ENCODE assay signal across 26 mouse cellular contexts in the genomic region with DNA sequence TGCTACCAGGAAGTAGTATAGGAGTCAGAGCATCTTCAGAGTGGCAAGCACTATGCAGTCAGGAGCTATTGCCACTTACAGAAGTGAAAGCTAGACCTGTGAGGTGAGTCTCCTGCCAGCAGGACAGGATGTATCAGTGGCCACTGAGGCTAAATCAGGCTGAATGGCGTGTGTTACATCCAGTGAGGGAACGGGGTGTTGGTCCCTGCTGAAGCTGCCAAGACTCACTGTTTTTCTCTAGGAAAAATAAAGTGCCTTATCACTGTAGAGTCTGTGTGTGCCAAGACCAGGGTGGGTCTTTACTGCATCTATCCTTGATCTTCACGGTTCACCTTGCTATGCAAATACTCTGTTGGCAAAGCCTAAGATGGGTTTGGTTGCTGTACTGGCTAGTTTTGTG. TPM values are rescaled to one million over a fixed set of nuclear protein-coding genes. Genes with fewer than 3 reads are reported as not detected.
A peak's percentile ranks its signal among the peaks of the same experiment; 100 is the strongest.
DNase-seq lines count a peak whose midpoint lies in the region; ATAC-seq and TF ChIP-seq lines count a peak whose summit lies in the region.
"Had no signal": no experiment of that assay in that cellular context is flagged by ENCODE, and none has a peak within 500 bp of the region (broad histone marks: within the 10 kb centered on the region; RNA-seq: fewer than 3 reads in every experiment).

No protein-coding gene starts in this region.

- no peak overlapping the region for H3K27ac ChIP-seq in CH12.LX (ENCODE audit: insufficient read depth, low read depth)
- no peak overlapping the region for H3K27ac ChIP-seq in forebrain, embryonic 13.5 days
- H3K27ac ChIP-seq in cerebellum, adult 2 months (ENCODE audit: insufficient read depth, low read length) = no peak overlapping the region
- H3K27ac ChIP-seq: embryonic facial prominence, embryonic 13.5 days; embryonic facial prominence, embryonic 15.5 days; forebrain, embryonic 10.5 days; forebrain, embryonic 12.5 days; forebrain, embryonic 15.5 days had no signal

- no peaks in the 10 kb centered on the region for H3K79me2 ChIP-seq in CH12.LX (replicated peaks; ENCODE audit: control insufficient read depth, extremely low read depth, insufficient read depth, poor library complexity, severe bottlenecking)

- H3K36me3 ChIP-seq in CH12.LX (replicated peaks in 1 of 2; ENCODE audit: control insufficient read depth in 1 of 2, insufficient read depth in 1 of 2, low read length in 1 of 2) = no peaks in the 10 kb centered on the region
- no peaks in the 10 kb centered on the region for H3K36me3 ChIP-seq in splenic B cell, adult 2 months (ENCODE audit: control insufficient read depth, insufficient read depth, low read length, poor library complexity, severe bottlenecking)
- no peaks in the 10 kb centered on the region for H3K36me3 ChIP-seq in forebrain, embryonic 13.5 days (ENCODE audit: poor library complexity, severe bottlenecking)
- H3K36me3 ChIP-seq: embryonic facial prominence, embryonic 13.5 days; embryonic facial prominence, embryonic 15.5 days; forebrain, embryonic 10.5 days; forebrain, embryonic 12.5 days; forebrain, embryonic 15.5 days had no signal

- TF ChIP-seq RAD21 in CH12.LX (IDR thresholded peaks at IDR 0.05; ENCODE audit: low read depth, low read length) = no peak

- TF ChIP-seq CTCF in CH12.LX (conservative IDR thresholded peaks at IDR 0.05 in 1 of 2, IDR thresholded peaks at IDR 0.05 in 1 of 2; ENCODE audit: low read depth in 2 of 2, low read length in 2 of 2) = no peak
- TF ChIP-seq CTCF in cerebellum, adult 2 months (IDR thresholded peaks at IDR 0.05; ENCODE audit: borderline replicate concordance, insufficient read depth, low read depth, low read length) = no peak

- no peaks in the 10 kb centered on the region for H3K9me3 ChIP-seq in CH12.LX (replicated peaks; ENCODE audit: low read length)
- H3K9me3 ChIP-seq in forebrain, embryonic 13.5 days (replicated peaks) = no peaks in the 10 kb centered on the region; the same call in 1 of the 2 replicates
- H3K9me3 ChIP-seq: embryonic facial prominence, embryonic 13.5 days; embryonic facial prominence, embryonic 15.5 days; forebrain, embryonic 10.5 days; forebrain, embryonic 12.5 days; forebrain, embryonic 15.5 days had no signal

- no peak for TF ChIP-seq EP300 in CH12.LX (IDR thresholded peaks at IDR 0.05; ENCODE audit: low read length)

- peak; percentile 56 for DNase-seq in A20 (ENCODE audit: low read depth, low spot score)
- peak; percentile 10 for DNase-seq in CH12.LX (ENCODE audit: extremely low read depth)
- peak; percentile 3 for DNase-seq in splenic B cell, adult 2 months (ENCODE audit: low read depth, low spot score)
- DNase-seq in cerebellum, adult 2 months = no peak
- DNase-seq: adrenal gland, adult 2 months; adrenal gland, postnatal 10 days; adrenal gland, postnatal 36 days; B cell, adult 2 months; cerebellum, adult 11-12 months; cerebellum, adult 8-10 months; cerebellum, adult 9-11 months; cerebellum, postnatal 14 days; cerebellum, postnatal 36 days; embryo, embryonic 11 days; forebrain, postnatal 0 days had no signal

- no peak for ATAC-seq in forebrain, embryonic 13.5 days
- ATAC-seq: CD4-positive, CD25-positive, alpha-beta regulatory T cell, adult 4 months; forebrain, embryonic 15.5 days; forebrain, postnatal 0 days had no signal

- no peak overlapping the region for H3K9ac ChIP-seq in CH12.LX (ENCODE audit: insufficient read depth, low read depth)
- no peak overlapping the region for H3K9ac ChIP-seq in forebrain, embryonic 13.5 days
- H3K9ac ChIP-seq: embryonic facial prominence, embryonic 13.5 days; embryonic facial prominence, embryonic 15.5 days; forebrain, embryonic 12.5 days; forebrain, embryonic 15.5 days; forebrain, postnatal 0 days had no signal

- no peaks in the 10 kb centered on the region for H3K27me3 ChIP-seq in CH12.LX (replicated peaks)
- no peaks in the 10 kb centered on the region for H3K27me3 ChIP-seq in splenic B cell, adult 2 months (ENCODE audit: control insufficient read depth, insufficient read depth, low read length, poor library complexity, severe bottlenecking)
- no peaks in the 10 kb centered on the region for H3K27me3 ChIP-seq in forebrain, embryonic 13.5 days
- H3K27me3 ChIP-seq in cerebellum, adult 2 months (ENCODE audit: control insufficient read depth, insufficient read depth, low read length) = no peaks in the 10 kb centered on the region
- H3K27me3 ChIP-seq: embryonic facial prominence, embryonic 13.5 days; embryonic facial prominence, embryonic 15.5 days; forebrain, embryonic 12.5 days; forebrain, embryonic 15.5 days had no signal

- H3K4me2 ChIP-seq in CH12.LX (ENCODE audit: insufficient read depth, low read depth, poor library complexity, severe bottlenecking) = no peak overlapping the region
- H3K4me2 ChIP-seq in forebrain, embryonic 13.5 days = no peak overlapping the region
- H3K4me2 ChIP-seq: embryonic facial prominence, embryonic 13.5 days; embryonic facial prominence, embryonic 15.5 days; forebrain, embryonic 12.5 days; forebrain, embryonic 15.5 days had no signal

- 91% methylated on average over 3 of the region's 3 CpGs for WGBS in forebrain, embryonic 13.5 days
- WGBS in cerebellum, adult 2 months = 80% methylated on average over 3 of the region's 3 CpGs

- no peak overlapping the region for H3K4me3 ChIP-seq in CH12.LX (replicated peaks in 1 of 3; ENCODE audit: low read depth in 2 of 3, low read length in 2 of 3, poor library complexity in 1 of 3)
- H3K4me3 ChIP-seq in forebrain, embryonic 13.5 days = no peak overlapping the region
- H3K4me3 ChIP-seq in cerebellum, adult 2 months (replicated peaks; ENCODE audit: insufficient read depth, low read depth, low read length) = no peak overlapping the region
- H3K4me3 ChIP-seq: embryonic facial prominence, embryonic 13.5 days; embryonic facial prominence, embryonic 15.5 days; erythroblast, embryonic 14.5 days; forebrain, embryonic 10.5 days; forebrain, embryonic 12.5 days; forebrain, embryonic 15.5 days had no signal

- dilution Hi-C loops in CH12.LX (cut with MboI; ENCODE audit: extremely low pct_ligation_motif_present, extremely low pct_unique_long_range_greater_than_20kb, low sequenced_read_pairs) = no loop called here

- in situ Hi-C loops in CH12.LX (cut with MboI; ENCODE audit: low pct_ligation_motif_present, low pct_unique_long_range_greater_than_20kb, low sequenced_read_pairs) = no loop called here

- H3K4me1 ChIP-seq in CH12.LX (ENCODE audit: control insufficient read depth in 1 of 2, insufficient read depth in 2 of 2) = peaks cover 10 to 19% of the 10 kb centered on the region in 2 experiments
- H3K4me1 ChIP-seq in forebrain, embryonic 13.5 days = no peaks in the 10 kb centered on the region
- no peaks in the 10 kb centered on the region for H3K4me1 ChIP-seq in cerebellum, adult 2 months (ENCODE audit: control insufficient read depth, insufficient read depth, low read length)
- H3K4me1 ChIP-seq: embryonic facial prominence, embryonic 13.5 days; embryonic facial prominence, embryonic 15.5 days; forebrain, embryonic 10.5 days; forebrain, embryonic 12.5 days; forebrain, embryonic 15.5 days had no signal

- no peak for TF ChIP-seq POLR2A in CH12.LX (IDR thresholded peaks at IDR 0.05; ENCODE audit: low read depth, low read length)
- TF ChIP-seq POLR2A in cerebellum, adult 2 months (IDR thresholded peaks at IDR 0.05; ENCODE audit: borderline replicate concordance, insufficient read depth, low read length) = no peak

TF ChIP-seq in CH12.LX, 34 proteins besides CTCF, POLR2A, EP300 and RAD21:
- TF ChIP-seq MAX (IDR thresholded peaks at IDR 0.05; ENCODE audit: low read length) (no peak), GABPA (IDR thresholded peaks at IDR 0.05; ENCODE audit: insufficient replicate concordance, low read depth, low read length) (no peak), BHLHE40 (IDR thresholded peaks at IDR 0.05; ENCODE audit: low read depth, low read length) (no peak), SMC3 (IDR thresholded peaks at IDR 0.05; ENCODE audit: low read depth, low read length) (no peak), KAT2A (IDR thresholded peaks at IDR 0.05; ENCODE audit: insufficient replicate concordance, low read length) (no peak), NRF1 (IDR thresholded peaks at IDR 0.05; ENCODE audit: low read depth, low read length) (no peak)

RNA-seq across cellular contexts. Expression of a gene that starts 34.8 kb away (rescaled TPM):
- not detected in 2 replicates for total RNA-seq in CH12.LX (2012; rRNA removed)
- not detected in 2 replicates for total RNA-seq in CH12.LX (2014; rRNA removed)
- not detected in 2 replicates for polyA plus RNA-seq in CH12.LX (2012; ENCODE audit: insufficient read length, low read depth)
- polyA plus RNA-seq in forebrain, embryonic 13.5 days (2015; fragmentation: Nextera tagmentation; extraction: Ambion mirVana) = 7.4 and 8.8 TPM in 2 replicates
- 14.2 and 17.4 TPM in 2 replicates for polyA plus RNA-seq in cerebellum, adult 2 months (2012; rRNA removed)
- total RNA-seq: common myeloid progenitor, adult 5-6 weeks; ES-E14; MEL had no signal
- polyA plus RNA-seq: erythroblast, embryonic 14.5 days had no signal

Comparison
In these comparisons a context has a peak if more than half of its experiments do, and no peak if none do; other contexts are left out.
1. DNase-seq: peak in A20 (single experiment), CH12.LX (single experiment) and splenic B cell, adult 2 months (single experiment); none in cerebellum, adult 2 months (0 of 2).